Mouse (Mus musculus) midbrain, embryonic 12.5 days (tissue): ENCODE measurements at regions not wholly inside any gene's neighbourhood (a gene's known extent, or its start where the extent isn't known, plus 50 kb on each side); places are given as distances from the start of the nearest gene placed in this dataset.

Source experiments
- ATAC-seq: fragments of 200-750 bp; cut with Nextera tagmentation; 2 replicates; pipeline ENCODE4 v1.8.0; 2017; ENCODE audit warnings: low read depth, moderate TSS enrichment, moderate library complexity; ENCODE audit not compliant: low FRiP score
- H3K27ac ChIP-seq: fragments of 300-500 bp; sonication (generic); replicated peaks from 2 replicates; pipeline ENCODE4 v1.5.1; 2016; ENCODE audit warnings: mild to moderate bottlenecking
- H3K27me3 ChIP-seq: fragments of 300-500 bp; sonication (generic); 2 replicates; pipeline ENCODE4 v1.6.1; 2016; ENCODE audit warnings: mild to moderate bottlenecking
- H3K36me3 ChIP-seq: fragments of 300-500 bp; sonication (generic); 2 replicates; pipeline ENCODE4 v1.6.1; 2016
- H3K4me1 ChIP-seq: fragments of 300-500 bp; sonication (generic); 2 replicates; pipeline ENCODE4 v1.6.1; 2016
- H3K4me2 ChIP-seq: fragments of 300-500 bp; sonication (generic); replicated peaks from 2 replicates; pipeline ENCODE4 v1.6.1; 2016; ENCODE audit warnings: mild to moderate bottlenecking, moderate library complexity
- H3K4me3 ChIP-seq: fragments of 300-500 bp; sonication (generic); 2 replicates; pipeline ENCODE4 v1.5.1; 2016; ENCODE audit warnings: mild to moderate bottlenecking
- H3K9ac ChIP-seq: fragments of 300-500 bp; sonication (generic); replicated peaks from 2 replicates; pipeline ENCODE4 v1.6.1; 2016; ENCODE audit warnings: mild to moderate bottlenecking, moderate library complexity
- H3K9me3 ChIP-seq: fragments of 300-500 bp; sonication (generic); 2 replicates; pipeline ENCODE4 v1.6.1; 2016; ENCODE audit warnings: mild to moderate bottlenecking
- WGBS: fragments of 180-500 bp; shearing (Covaris S2); methylation state at CpG from one replicate; pipeline ENCODE4 v1.1.7; 2016; 5-methylcytosine and 5-hydroxymethylcytosine counted together

DNA sequence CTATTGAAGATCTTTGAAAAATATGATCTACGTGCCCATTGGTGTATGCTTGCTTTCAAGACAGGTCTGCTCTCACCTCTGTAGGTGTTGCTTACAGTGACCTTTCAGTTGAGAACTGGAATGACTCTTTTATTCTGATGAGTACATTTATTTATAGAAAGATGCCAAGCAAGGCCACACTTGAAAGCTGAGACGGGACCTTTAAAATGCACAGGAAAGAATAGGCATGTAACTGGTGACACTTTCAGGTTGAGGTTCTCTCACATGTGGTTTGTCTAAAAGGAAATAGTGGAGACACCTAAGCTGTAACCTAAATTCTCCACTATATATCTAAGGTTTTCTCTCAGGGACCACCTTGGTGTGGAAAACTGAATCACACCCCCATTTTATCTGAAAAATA, 326.0 kb upstream of the Cblb start:
- Histone ChIP-seq H3K9ac (no peak overlapping the region), H3K4me2 (no peak overlapping the region), H3K4me3 (no peak overlapping the region), H3K27ac (no peak overlapping the region), H3K4me1 (no peaks in the 10 kb centered on the region), H3K9me3 (no peaks in the 10 kb centered on the region), H3K36me3 (no peaks in the 10 kb centered on the region), H3K27me3 (no peaks in the 10 kb centered on the region)
- ATAC-seq = no peak
- WGBS = 91% methylated on average over 2 of the region's 2 CpGs

DNA sequence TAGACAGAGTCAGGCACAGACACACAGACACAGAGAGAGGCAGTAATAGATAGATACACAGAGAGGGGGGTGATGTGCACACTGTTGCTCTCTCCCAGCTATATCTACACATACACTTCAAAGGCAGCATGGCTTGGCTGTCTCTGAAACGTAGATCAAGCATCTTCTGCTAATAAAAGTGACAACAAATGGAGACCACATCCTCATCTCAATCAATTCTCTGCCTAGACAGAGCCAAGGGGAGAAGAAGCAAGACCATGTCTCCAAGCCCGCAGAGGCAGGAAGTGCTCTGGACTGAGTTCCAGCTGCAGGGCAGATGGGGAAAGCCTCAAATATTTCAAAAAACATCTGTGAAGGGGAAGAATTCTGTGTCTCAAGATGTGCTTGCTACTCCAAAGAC, 312.3 kb upstream of the Cblb start:
- Histone ChIP-seq H3K27ac (no peak overlapping the region), H3K4me2 (no peak overlapping the region), H3K27me3 (no peaks in the 10 kb centered on the region), H3K9ac (no peak overlapping the region), H3K36me3 (no peaks in the 10 kb centered on the region), H3K9me3 (no peaks in the 10 kb centered on the region), H3K4me3 (no peak overlapping the region), H3K4me1 (no peaks in the 10 kb centered on the region)
- 76% methylated on average over 2 of the region's 2 CpGs for WGBS
- ATAC-seq = no peak

DNA sequence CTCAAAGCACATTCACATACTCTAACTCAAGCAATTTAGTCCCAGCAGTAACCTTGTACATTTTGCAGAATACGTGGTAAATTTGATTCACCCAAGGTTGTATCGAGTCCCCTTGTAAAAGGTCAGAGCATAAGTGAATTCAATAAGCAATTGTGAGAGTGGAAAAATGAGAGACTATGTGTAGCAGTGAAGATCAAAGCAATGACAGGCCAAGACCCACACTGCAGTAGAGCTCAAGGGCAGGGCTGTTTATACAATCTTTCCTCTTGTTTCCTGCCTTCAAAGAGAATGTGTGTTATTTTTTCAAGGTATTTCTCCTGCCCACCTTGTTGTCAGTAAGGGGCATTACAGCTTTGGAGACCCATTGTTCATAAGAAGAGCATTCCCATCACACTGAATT, 311.4 kb upstream of the Cblb start:
- Histone ChIP-seq H3K4me2 (no peak overlapping the region), H3K4me1 (no peaks in the 10 kb centered on the region), H3K9ac (no peak overlapping the region), H3K27ac (no peak overlapping the region), H3K4me3 (no peak overlapping the region), H3K9me3 (no peaks in the 10 kb centered on the region), H3K36me3 (no peaks in the 10 kb centered on the region), H3K27me3 (no peaks in the 10 kb centered on the region)
- ATAC-seq = no peak
- 77% methylated on average over 2 of the region's 2 CpGs for WGBS

DNA sequence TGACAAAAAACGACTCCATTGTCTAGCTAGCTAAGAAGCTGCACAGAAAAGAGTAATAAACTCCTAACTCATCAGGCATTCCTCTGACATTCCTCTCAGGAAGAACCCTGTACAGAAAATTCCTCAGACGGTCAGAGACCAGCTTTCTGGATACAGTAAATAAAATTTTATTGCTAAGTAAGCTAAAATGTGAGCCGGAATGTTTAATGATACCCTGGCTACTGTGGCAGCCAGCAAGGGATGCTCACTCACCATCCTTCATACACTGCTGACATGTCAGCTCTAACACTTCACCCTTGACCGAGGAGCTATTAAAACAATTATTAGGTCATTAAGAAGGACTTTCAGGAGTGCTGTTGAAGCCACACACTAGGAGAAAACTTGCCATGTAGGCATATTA, 308.3 kb upstream of the Cblb start:
- Histone ChIP-seq H3K36me3 (no peaks in the 10 kb centered on the region), H3K9me3 (no peaks in the 10 kb centered on the region), H3K4me2 (no peak overlapping the region), H3K27me3 (no peaks in the 10 kb centered on the region), H3K9ac (no peak overlapping the region), H3K4me3 (no peak overlapping the region), H3K4me1 (no peaks in the 10 kb centered on the region), H3K27ac (no peak overlapping the region)
- WGBS = 79% methylated on average over 4 of the region's 4 CpGs
- no peak for ATAC-seq

DNA sequence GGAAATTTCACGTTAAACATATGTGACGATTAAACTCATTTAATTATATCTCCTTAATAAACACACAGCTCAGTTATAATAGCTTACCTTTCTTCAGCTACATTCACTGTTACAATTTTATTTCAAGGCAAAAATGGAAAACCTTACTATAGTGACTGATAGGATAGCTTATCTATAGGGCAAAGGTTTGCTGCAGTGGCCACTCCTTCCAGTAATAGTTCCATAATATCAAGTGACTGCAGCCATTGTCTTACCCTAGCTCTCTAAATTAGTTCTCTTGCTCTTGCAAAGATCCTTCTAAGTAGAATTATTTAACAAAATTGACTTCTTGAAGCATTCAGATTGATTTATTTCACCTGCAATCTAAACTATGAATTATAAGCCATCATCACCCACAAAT, 289.1 kb upstream of the Cblb start:
- no peaks in the 10 kb centered on the region for H3K4me1 ChIP-seq
- no peak overlapping the region for H3K9ac ChIP-seq
- no peak overlapping the region for H3K27ac ChIP-seq
- H3K27me3 ChIP-seq = no peaks in the 10 kb centered on the region
- no peaks in the 10 kb centered on the region for H3K36me3 ChIP-seq
- 91% methylated on average over 2 of the region's 2 CpGs for WGBS
- no peak overlapping the region for H3K4me3 ChIP-seq
- no peaks in the 10 kb centered on the region for H3K9me3 ChIP-seq
- ATAC-seq = no peak
- no peak overlapping the region for H3K4me2 ChIP-seq

DNA sequence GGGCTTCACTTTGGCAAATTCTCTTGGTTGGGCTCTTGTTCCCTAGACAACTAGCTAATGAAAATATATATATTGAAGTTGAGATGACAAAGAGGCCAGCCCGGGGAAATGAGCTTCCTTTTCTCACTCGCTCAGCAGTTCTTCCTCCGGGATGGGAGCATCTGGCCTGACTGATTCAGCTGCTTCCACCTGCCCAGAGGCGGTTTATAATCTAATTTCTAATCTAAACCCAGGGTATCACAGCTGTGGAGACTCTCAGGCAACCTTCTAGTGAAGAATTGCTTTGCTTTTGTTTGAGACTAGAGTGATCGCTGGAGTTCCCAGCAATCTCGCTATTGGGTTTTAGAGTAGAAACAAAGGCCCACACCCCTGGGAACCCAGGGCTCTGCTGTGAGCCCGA, 279.1 kb upstream of the Cblb start:
- Histone ChIP-seq H3K9me3 (no peaks in the 10 kb centered on the region), H3K4me1 (0 out of 2 replicates have a peak, but pooled peaks cover 5% of the 10 kb centered on the region), H3K9ac (no peak overlapping the region), H3K36me3 (no peaks in the 10 kb centered on the region), H3K4me3 (no peak overlapping the region), H3K27ac (peak overlapping the region; percentile 52; the same call in 1 of the 2 replicates), H3K4me2 (no peak overlapping the region), H3K27me3 (no peaks in the 10 kb centered on the region)
- peak; percentile 80 for ATAC-seq
- WGBS = 11% methylated on average over 7 of the region's 7 CpGs

DNA sequence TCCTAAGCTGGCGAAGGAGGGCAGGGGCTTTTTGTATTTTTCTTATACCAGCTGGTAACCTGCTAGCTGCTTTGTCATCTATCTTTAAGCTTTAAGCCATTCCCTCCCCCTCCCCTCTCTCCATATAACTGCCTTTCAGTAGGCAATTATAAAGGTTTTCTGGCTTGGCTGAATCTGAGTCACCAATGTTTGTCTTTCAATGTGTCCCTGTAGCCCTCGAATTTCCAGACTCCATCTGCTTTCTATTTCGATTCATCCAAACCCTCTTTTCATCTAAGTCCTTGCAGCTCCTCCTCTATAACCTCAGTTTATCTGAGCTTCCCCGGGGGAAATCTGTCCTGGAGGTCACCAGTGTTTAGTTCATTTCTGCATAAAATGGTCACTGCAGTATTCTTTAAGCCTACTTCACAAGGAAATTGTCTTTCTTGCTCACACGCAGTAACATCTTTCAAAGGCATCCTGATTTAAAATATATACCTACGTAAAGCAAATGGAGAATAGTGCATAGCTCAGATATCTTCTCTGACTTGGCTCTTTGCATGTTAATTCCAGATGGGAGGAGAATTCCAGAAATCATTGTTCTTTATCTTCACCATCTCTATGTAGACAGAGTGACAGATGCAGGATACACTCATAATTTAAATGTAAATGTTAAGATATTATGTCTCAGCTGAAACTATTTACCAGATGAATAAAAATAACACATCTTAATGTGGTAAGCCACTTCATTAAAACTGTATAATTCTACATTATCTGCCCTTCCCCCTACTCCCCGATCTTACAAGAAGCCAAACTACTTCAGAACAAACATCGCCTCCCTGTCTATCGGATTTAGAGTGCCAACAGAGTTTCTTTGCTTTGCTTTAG, 272.4 kb upstream of the Cblb start:
- 40% methylated on average over 9 of the region's 9 CpGs for WGBS
- Histone ChIP-seq H3K4me2 (no peak overlapping the region), H3K4me1 (peaks cover 4% of the 10 kb centered on the region; the same call in 1 of the 2 replicates), H3K27me3 (no peaks in the 10 kb centered on the region), H3K9ac (no peak overlapping the region), H3K36me3 (no peaks in the 10 kb centered on the region), H3K4me3 (no peak overlapping the region), H3K27ac (peak overlapping the region; percentile 60), H3K9me3 (no peaks in the 10 kb centered on the region)
- peak; percentile 71 for ATAC-seq

DNA sequence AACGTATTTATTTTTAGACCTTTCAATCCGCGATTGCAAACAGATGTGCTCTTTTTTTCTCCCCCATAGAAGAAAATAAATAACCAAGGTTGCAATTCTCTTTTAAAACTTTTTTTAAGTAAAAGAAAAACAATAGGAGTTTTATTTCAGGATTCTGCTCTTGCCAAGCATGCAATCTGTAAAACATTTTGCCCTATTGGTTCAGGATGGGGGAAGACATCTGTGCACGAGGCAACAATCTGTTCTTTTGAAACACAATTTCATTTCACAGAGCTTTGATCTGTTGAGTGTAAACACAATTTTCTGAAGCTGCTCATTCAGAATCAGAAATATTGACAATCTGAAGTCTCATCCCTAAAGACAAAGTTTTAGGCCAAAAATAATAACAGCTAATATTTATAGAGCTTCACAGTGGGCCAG, 271.8 kb upstream of the Cblb start:
- H3K27me3 ChIP-seq = no peaks in the 10 kb centered on the region
- no peak overlapping the region for H3K27ac ChIP-seq
- H3K9ac ChIP-seq = no peak overlapping the region
- no peak overlapping the region for H3K4me2 ChIP-seq
- ATAC-seq = no peak
- 53% methylated on average over 4 of the region's 4 CpGs for WGBS
- H3K36me3 ChIP-seq = no peaks in the 10 kb centered on the region
- H3K9me3 ChIP-seq = no peaks in the 10 kb centered on the region
- H3K4me3 ChIP-seq = no peak overlapping the region
- peaks cover 4% of the 10 kb centered on the region; the same call in 1 of the 2 replicates for H3K4me1 ChIP-seq

DNA sequence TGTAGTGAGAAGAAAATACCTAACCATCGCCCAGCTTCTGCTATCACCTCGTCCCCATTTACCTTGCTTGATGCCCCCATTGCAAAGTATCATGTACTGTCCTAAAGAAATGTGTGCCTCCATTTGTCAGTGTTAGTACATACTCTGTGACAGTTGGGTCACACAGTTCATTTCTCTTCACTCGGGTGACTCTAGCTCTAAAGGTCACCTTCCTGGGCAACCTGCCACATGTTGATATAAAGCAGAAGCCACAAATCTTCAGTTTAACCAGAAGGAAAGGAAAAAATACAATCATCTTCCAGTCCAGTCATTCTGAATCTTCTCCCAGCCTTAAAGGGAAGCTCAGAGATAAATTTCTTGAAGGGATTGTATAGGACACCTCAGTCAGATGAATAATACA, 263.5 kb upstream of the Cblb start:
- no peak overlapping the region for H3K9ac ChIP-seq
- no peaks in the 10 kb centered on the region for H3K27me3 ChIP-seq
- H3K4me2 ChIP-seq = no peak overlapping the region
- H3K27ac ChIP-seq = no peak overlapping the region
- no peak overlapping the region for H3K4me3 ChIP-seq
- no peaks in the 10 kb centered on the region for H3K4me1 ChIP-seq
- H3K36me3 ChIP-seq = no peaks in the 10 kb centered on the region
- no peaks in the 10 kb centered on the region for H3K9me3 ChIP-seq
- ATAC-seq = no peak
- 91% methylated on average over 3 of the region's 3 CpGs for WGBS

DNA sequence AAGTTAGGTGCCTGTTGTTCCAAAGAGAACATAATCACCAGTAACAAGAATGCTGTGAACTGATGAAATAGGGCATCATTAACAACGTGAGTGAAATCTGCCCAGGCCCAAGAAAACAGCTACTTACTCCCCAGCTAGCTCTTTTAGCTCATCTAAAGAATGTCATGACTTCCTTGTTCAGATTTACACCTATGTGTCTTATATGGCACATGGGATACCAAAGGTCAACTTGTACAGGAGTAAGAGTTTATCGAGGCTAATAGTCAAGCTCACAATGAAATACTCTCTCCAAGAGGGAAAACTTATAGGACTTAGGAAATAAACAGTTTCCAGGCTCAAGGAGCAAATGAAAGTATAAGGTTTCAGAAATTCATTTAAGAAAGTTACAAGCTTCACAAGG, 252.1 kb upstream of the Cblb start:
- no peak overlapping the region for H3K4me2 ChIP-seq
- H3K9ac ChIP-seq = no peak overlapping the region
- WGBS = 87% methylated on average over 2 of the region's 2 CpGs
- no peak overlapping the region for H3K4me3 ChIP-seq
- H3K27me3 ChIP-seq = no peaks in the 10 kb centered on the region
- H3K9me3 ChIP-seq = no peaks in the 10 kb centered on the region
- H3K4me1 ChIP-seq = no peaks in the 10 kb centered on the region
- ATAC-seq = no peak
- no peaks in the 10 kb centered on the region for H3K36me3 ChIP-seq
- no peak overlapping the region for H3K27ac ChIP-seq

DNA sequence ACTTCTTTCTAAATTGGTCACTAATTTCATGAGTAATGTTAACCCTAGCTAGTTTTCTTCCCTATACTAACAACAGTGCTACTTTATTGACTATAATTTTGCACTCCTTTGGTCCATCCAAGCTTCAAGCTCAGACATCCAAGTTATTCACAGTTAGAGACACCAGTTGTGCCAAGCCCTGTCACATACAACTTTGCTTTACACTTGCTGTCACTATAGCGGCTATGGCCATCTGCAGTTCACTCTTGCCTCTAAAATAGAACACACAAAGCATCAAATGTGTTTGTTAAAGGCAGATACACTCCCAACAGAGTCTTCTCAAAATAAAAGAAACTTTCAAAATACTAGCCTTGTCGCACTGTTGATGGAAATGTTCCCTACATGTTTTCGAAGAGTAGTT, 236.0 kb upstream of the Cblb start:
- Histone ChIP-seq H3K9me3 (no peaks in the 10 kb centered on the region), H3K9ac (no peak overlapping the region), H3K27ac (no peak overlapping the region), H3K27me3 (no peaks in the 10 kb centered on the region), H3K4me2 (no peak overlapping the region), H3K4me3 (no peak overlapping the region), H3K4me1 (no peaks in the 10 kb centered on the region), H3K36me3 (no peaks in the 10 kb centered on the region)
- WGBS = 91% methylated on average over 3 of the region's 3 CpGs
- ATAC-seq = no peak

DNA sequence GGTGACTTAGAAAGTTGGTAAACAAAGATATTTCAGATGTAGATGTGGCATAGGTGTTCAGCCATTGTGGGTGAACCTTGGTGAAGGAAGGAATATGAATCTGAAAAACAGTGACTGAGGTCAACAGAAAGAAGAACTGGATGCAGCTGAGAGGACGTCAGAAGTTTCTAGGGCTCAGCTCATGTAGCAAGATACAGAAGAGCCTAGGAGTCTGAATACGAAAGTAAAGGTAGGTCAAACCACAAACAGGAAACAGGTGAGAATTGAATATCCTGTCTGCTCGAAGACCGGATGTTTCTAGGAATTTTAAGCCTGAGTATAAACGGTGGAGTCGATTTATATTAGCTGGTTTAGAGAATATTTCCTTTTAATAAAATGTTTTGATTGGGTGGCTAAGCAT, 223.7 kb upstream of the Cblb start:
- ATAC-seq = no peak
- WGBS = 89% methylated on average over 6 of the region's 6 CpGs
- Histone ChIP-seq H3K27ac (no peak overlapping the region), H3K4me1 (no peaks in the 10 kb centered on the region), H3K9ac (no peak overlapping the region), H3K9me3 (no peaks in the 10 kb centered on the region), H3K27me3 (no peaks in the 10 kb centered on the region), H3K36me3 (no peaks in the 10 kb centered on the region), H3K4me2 (no peak overlapping the region), H3K4me3 (no peak overlapping the region)

DNA sequence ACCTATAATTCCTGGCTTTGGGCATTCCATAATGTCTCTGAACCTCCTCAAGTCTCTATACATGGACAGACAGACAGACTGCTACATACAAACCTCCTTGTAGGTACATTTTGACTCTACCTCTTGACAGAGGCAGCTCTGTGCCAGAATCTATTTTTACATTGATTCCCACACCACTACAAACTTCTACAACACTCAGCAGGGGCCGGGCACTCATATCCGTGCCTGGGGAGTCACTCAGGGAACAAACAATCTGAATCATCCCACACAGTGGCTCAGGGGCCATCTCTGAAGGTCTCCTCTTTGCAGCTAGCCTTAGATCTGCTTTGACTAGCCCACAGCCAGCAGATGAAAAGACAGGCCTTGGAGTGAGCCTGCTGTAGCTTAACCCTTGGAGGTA, 221.9 kb upstream of the Cblb start:
- H3K9me3 ChIP-seq = no peaks in the 10 kb centered on the region
- no peak for ATAC-seq
- H3K27ac ChIP-seq = no peak overlapping the region
- no peak overlapping the region for H3K4me2 ChIP-seq
- H3K9ac ChIP-seq = no peak overlapping the region
- H3K27me3 ChIP-seq = no peaks in the 10 kb centered on the region
- 81% methylated on average over 2 of the region's 2 CpGs for WGBS
- no peak overlapping the region for H3K4me3 ChIP-seq
- H3K4me1 ChIP-seq = no peaks in the 10 kb centered on the region
- no peaks in the 10 kb centered on the region for H3K36me3 ChIP-seq
